Mouse (Mus musculus): Measurements from ENCODE around the gene 4931428F04Rik. TPM values are rescaled to one million over a fixed set of nuclear protein-coding genes. Genes with fewer than 3 reads are reported as not detected.
A peak's percentile ranks its signal among the peaks of the same experiment; 100 is the strongest.

The 4931428F04Rik gene
- polyA plus RNA-seq, 1 experiment from 2014 or later: 15.6 TPM

- Histone ChIP-seq H3K4me2 (peak overlapping the region; percentile 73), H3K27ac (no peak overlapping the region), H3K4me3 (replicated peaks) (peak overlapping the region; percentile 39), H3K9me3 (no peaks in the 10 kb centered on the region), H3K4me1 (replicated peaks) (peaks cover 28% of the 10 kb centered on the region), H3K27me3 (peaks cover 88% of the 10 kb centered on the region), H3K36me3 (no peaks in the 10 kb centered on the region), H3K9ac (replicated peaks) (peak overlapping the region; percentile 27; the same call in 1 of the 2 replicates)
- WGBS: 2% methylated on average over 55 of the region's 55 CpGs
- peak; percentile 27; the same call in 1 of the 2 replicates for ATAC-seq (ENCODE audit: insufficient number of reproducible peaks, insufficient read depth, low FRiP score, low TSS enrichment, low read depth)
Measured at GRCm38 (mm10) chr8:105258911-105259720, 30.5 kb downstream of the 4931428F04Rik start.

- H3K27me3 ChIP-seq: peaks cover 73% of the 10 kb centered on the region
- 68% methylated on average over 7 of the region's 7 CpGs for WGBS
Measured at GRCm38 (mm10) chr8:105257318-105258114, 32.1 kb downstream of the 4931428F04Rik start.

GRCm38 (mm10) chr8:105254966-105255350 is 34.7 kb downstream of the 4931428F04Rik start, which contains the start of gene B3gnt9:
Gene B3gnt9 (minus strand): TSS chr8:105255153.
- Histone ChIP-seq H3K27me3 (peaks cover 51% of the 10 kb centered on the region), H3K9ac (replicated peaks) (peak within 1 kb of the TSS; percentile 70), H3K27ac (peak within 1 kb of the TSS; percentile 45; the same call in 1 of the 2 replicates), H3K4me2 (peak within 1 kb of the TSS; percentile 93), H3K4me3 (replicated peaks) (peak within 1 kb of the TSS; percentile 64), H3K36me3 (peaks cover 33% of the 10 kb centered on the region), H3K4me1 (replicated peaks) (peaks cover 32% of the 10 kb centered on the region), H3K9me3 (no peaks in the 10 kb centered on the region)
- WGBS: 1% methylated on average over 14 of the region's 14 CpGs
- peak; percentile 16 for ATAC-seq (ENCODE audit: insufficient number of reproducible peaks, insufficient read depth, low FRiP score, low TSS enrichment, low read depth)

More at GRCm38 (mm10) chr8:105257318-105258114, 32.1 kb downstream of the 4931428F04Rik start:
- ATAC-seq (ENCODE audit: insufficient number of reproducible peaks, insufficient read depth, low FRiP score, low TSS enrichment, low read depth): no peak
- H3K9ac ChIP-seq (replicated peaks): no peak overlapping the region
- no peaks in the 10 kb centered on the region for H3K9me3 ChIP-seq
- peaks cover 32% of the 10 kb centered on the region for H3K4me1 ChIP-seq (replicated peaks)
- no peak overlapping the region for H3K4me3 ChIP-seq (replicated peaks)
- H3K27ac ChIP-seq: no peak overlapping the region
- H3K4me2 ChIP-seq: no peak overlapping the region
- peaks cover 9% of the 10 kb centered on the region for H3K36me3 ChIP-seq

GRCm38 (mm10) chr8:105254152-105254965 is 35.3 kb downstream of the 4931428F04Rik start:
- H3K4me1 ChIP-seq (replicated peaks): peaks cover 26% of the 10 kb centered on the region
- H3K27me3 ChIP-seq: peaks cover 45% of the 10 kb centered on the region
- H3K9ac ChIP-seq (replicated peaks): peak overlapping the region; percentile 70
- peak; percentile 67 for ATAC-seq (ENCODE audit: insufficient number of reproducible peaks, insufficient read depth, low FRiP score, low TSS enrichment, low read depth)
- H3K4me2 ChIP-seq: peak overlapping the region; percentile 93
- H3K9me3 ChIP-seq: no peaks in the 10 kb centered on the region
- H3K27ac ChIP-seq: peak overlapping the region; percentile 45; the same call in 1 of the 2 replicates
- peaks cover 39% of the 10 kb centered on the region for H3K36me3 ChIP-seq
- peak overlapping the region; percentile 64 for H3K4me3 ChIP-seq (replicated peaks)
- under 1% methylated on average over 74 of the region's 74 CpGs for WGBS

DNA sequence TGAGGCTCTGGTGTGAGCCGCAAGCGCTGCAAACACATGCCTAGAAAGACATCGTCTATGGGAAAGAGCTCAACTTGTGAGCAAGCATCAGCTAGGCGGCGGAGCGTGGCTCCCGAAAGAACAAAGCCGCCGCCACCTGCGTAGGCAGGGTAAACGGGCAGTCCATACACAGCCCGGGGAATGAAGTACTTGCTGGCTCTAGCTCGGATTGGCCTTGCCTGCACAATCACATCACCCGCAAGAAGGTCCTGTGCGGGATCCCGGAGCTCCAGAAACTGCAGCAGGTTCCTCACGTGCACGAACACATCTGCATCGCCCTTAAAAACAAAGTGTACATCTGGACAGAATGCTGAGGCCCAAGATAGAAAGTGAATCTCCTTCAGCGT is 35.9 kb downstream of the 4931428F04Rik start:
- Histone ChIP-seq H3K27ac (peak overlapping the region; percentile 5; the same call in 1 of the 2 replicates), H3K9me3 (no peaks in the 10 kb centered on the region), H3K4me2 (peak overlapping the region; percentile 93), H3K4me3 (replicated peaks) (peak overlapping the region; percentile 64), H3K36me3 (peaks cover 45% of the 10 kb centered on the region), H3K9ac (replicated peaks) (peak overlapping the region; percentile 70), H3K4me1 (replicated peaks) (peaks cover 20% of the 10 kb centered on the region), H3K27me3 (peaks cover 39% of the 10 kb centered on the region)
- peak; percentile 26; the same call in 1 of the 2 replicates for ATAC-seq (ENCODE audit: insufficient number of reproducible peaks, insufficient read depth, low FRiP score, low TSS enrichment, low read depth)
- WGBS: 40% methylated on average over 20 of the region's 20 CpGs

GRCm38 (mm10) chr8:105252680-105253537 is 36.8 kb downstream of the 4931428F04Rik start:
- Histone ChIP-seq H3K27ac (no peak overlapping the region), H3K4me2 (no peak overlapping the region), H3K27me3 (peaks cover 30% of the 10 kb centered on the region), H3K9ac (replicated peaks) (no peak overlapping the region), H3K9me3 (no peaks in the 10 kb centered on the region), H3K4me1 (replicated peaks) (peaks cover 17% of the 10 kb centered on the region), H3K4me3 (replicated peaks) (no peak overlapping the region), H3K36me3 (peaks cover 54% of the 10 kb centered on the region)
- no peak for ATAC-seq (ENCODE audit: insufficient number of reproducible peaks, insufficient read depth, low FRiP score, low TSS enrichment, low read depth)
- 87% methylated on average over 10 of the region's 10 CpGs for WGBS

DNA sequence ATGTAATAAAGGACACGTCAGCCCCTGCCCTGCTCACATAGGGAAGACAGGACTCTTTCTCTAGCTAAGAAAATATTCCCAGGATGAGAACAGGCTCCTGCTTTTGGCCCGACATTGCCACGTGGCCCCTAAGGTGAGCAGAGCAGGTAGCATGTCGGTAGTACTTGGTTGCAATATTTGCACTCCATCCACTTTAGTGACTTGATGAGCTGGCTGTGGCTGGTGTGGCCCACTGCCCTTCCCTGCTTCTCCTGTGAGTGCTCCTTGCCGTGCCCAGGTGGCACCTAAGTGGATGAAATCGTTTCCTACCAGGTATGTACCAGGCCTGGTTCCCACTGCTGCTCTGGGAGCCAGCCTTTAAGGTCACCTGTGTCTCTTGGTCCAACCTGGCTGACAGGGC is 37.7 kb downstream of the 4931428F04Rik start:
- Histone ChIP-seq H3K27ac (no peak overlapping the region), H3K9me3 (no peaks in the 10 kb centered on the region), H3K4me3 (replicated peaks) (no peak overlapping the region), H3K27me3 (peaks cover 22% of the 10 kb centered on the region), H3K36me3 (peaks cover 58% of the 10 kb centered on the region), H3K9ac (replicated peaks) (no peak overlapping the region), H3K4me2 (no peak overlapping the region), H3K4me1 (replicated peaks) (peaks cover 17% of the 10 kb centered on the region)
- 87% methylated on average over 6 of the region's 6 CpGs for WGBS
- ATAC-seq (ENCODE audit: insufficient number of reproducible peaks, insufficient read depth, low FRiP score, low TSS enrichment, low read depth): no peak

- Histone ChIP-seq H3K9ac (replicated peaks) (no peak overlapping the region), H3K9me3 (no peaks in the 10 kb centered on the region), H3K4me3 (replicated peaks) (no peak overlapping the region), H3K27ac (no peak overlapping the region), H3K4me2 (no peak overlapping the region), H3K36me3 (peaks cover 71% of the 10 kb centered on the region), H3K4me1 (replicated peaks) (no peaks in the 10 kb centered on the region), H3K27me3 (no peaks in the 10 kb centered on the region)
- WGBS: 94% methylated on average over 7 of the region's 7 CpGs
- ATAC-seq (ENCODE audit: insufficient number of reproducible peaks, insufficient read depth, low FRiP score, low TSS enrichment, low read depth): no peak
Measured at GRCm38 (mm10) chr8:105241016-105241415, 48.6 kb downstream of the 4931428F04Rik start.

DNA sequence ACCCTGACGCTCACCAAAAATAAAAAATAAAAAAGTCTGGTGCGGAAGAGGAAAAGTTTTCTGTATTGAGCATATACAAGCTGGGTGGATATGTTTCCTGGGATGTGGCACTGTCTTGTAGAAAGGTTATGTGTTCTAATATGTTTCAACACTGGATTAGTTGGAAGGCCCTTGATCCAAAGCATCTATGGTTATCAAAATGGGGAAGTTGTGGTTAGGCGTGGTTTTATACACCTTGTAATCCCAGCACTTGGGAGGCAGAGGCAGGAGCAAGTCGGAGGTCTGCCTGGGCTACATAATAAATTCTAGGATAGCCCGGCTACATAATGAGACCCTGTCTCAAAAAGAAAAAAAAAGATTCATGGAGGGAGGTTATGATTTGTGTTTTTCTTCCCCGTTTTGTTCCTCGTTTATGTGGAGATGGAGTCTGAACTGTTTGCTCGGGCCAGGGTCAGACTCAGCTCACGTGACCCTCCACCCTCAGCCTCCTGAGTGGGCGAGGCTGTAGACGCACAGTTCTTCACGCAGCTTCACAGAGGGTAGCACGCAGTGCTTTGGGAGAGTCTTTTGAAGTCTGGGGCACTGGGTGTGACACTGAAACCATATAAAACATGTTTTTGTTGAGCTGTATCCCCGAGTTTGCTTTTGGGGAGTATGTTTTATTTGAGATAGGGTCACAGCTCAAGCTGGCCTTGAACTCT is 52.1 kb downstream of the 4931428F04Rik start:
- ATAC-seq (ENCODE audit: insufficient number of reproducible peaks, insufficient read depth, low FRiP score, low TSS enrichment, low read depth): no peak
- no peaks in the 10 kb centered on the region for H3K4me1 ChIP-seq (replicated peaks)
- 93% methylated on average over 14 of the region's 14 CpGs for WGBS
- H3K27me3 ChIP-seq: no peaks in the 10 kb centered on the region
- H3K4me2 ChIP-seq: no peak overlapping the region
- no peak overlapping the region for H3K27ac ChIP-seq
- H3K36me3 ChIP-seq: peaks cover 72% of the 10 kb centered on the region
- no peaks in the 10 kb centered on the region for H3K9me3 ChIP-seq
- no peak overlapping the region for H3K4me3 ChIP-seq (replicated peaks)
- H3K9ac ChIP-seq (replicated peaks): no peak overlapping the region
